Mouse (Mus musculus) monocyte, adult 59 days (primary cell): ENCODE results near the gene Rbm4. TPM values are rescaled to one million over a fixed set of nuclear protein-coding genes. Genes with fewer than 3 reads are reported as not detected.

Experiments used
- total RNA-seq, 2 experiments: library from RNA; stranded (reverse); gene quantifications; one replicate each; pipeline ENCODE4 v1.2.4; 2023

The Rbm4 gene
- 10 to 100 TPM; 53.6 to 54.3 TPM for total RNA-seq

DNA sequence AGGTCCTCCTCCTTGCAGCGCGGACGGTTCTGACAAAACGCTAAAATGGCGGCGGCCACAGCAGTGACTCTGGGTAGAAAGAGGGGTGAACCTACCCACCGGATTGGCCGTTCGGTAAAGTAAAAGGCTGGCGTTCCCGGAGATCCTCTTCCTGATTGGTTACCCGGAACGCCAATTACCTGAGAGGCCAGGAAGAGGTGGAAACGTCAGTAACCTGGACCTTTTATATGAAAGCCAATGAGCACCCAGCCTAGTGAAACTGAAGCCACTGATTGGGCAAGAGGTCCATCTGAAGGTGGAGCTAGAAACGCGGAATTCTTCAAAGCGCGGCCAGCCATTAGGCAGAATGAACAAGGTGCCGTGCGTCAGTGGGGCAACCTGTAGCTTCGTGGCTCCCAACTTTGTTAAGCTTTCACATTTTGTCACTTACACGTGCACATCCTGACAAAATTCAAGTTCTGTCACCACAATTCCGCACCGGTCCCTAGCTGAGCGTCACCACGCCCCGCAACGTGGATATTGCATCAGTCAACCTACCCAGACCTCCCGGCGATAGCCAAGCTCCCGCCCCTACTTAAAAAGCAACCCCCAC lies at the start of gene Rbm4:
Gene Rbm4, minus strand, starts transcription at position 71 of the 592 bp plus-strand sequence.

DNA sequence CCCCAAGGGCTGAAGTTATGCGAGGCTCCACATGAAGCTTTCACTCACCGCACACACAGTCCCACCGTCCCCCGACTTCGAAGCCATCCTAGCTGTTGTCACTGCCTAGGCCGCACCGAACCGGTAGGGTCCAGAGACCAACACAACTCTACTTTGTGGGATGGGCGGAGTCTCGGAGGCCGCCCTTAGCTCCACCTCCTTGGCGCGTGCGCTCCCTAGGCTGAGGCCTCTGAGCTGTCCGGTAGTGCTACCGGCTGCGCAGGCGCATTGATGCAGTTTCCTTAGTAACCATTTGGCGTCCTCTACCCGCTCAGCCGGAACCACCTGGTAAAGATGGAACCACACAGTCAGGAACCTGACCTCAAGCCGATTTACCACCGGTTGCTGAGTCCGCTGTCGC lies 45.4 kb upstream of the Rbm4 start, which contains the start of the genes Ccs and Ccdc87:
Gene Ccs, minus strand, starts transcription at position 184 of the 400 bp plus-strand sequence.
Gene Ccdc87, plus strand, starts transcription at position 218 of the 400 bp plus-strand sequence.

DNA sequence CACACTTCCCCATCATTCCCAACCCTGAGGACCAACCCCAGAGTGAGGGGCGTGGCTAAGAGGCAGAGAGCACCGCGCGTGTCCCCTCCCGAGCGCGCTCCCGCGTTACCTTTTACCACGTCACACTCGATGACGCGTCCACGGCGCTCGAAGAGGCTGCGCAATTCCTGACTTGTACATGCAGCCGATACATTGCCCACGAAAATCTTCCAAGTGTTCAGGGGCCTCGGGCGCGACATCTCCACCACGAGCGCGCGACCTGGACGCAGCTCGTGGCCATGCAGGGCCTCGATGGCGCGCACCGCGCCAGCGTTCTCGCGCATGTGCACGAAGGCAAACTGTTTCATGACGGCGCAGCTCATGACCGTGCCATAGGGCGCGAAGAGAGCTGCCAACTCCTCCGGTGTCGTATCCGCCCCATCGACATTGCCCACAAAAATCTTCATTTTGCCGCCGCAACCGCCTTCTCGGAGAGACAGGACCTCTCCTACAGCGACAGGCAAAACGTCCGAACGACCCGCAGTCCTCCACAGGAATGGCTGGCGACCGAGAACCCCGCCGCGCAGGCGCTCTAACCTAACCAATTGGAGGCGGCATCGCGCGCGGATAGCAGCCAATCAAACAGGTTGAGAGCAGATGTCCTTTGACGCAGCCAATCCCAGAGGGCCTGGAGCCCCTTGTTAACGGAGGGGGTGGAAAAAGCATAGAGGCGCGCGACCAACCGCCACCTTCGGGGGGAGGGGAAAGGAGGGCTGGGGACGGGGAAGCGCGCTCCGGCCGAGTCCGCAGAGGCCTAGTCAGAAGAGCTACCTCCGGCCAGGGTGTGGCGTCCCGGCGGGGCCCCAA lies 17.6 kb upstream of the Rbm4 start, which contains the start of the genes Gm21992 and Rbm14:
Gene Gm21992, minus strand, starts transcription at position 550 of the 846 bp plus-strand sequence.
Gene Rbm14, minus strand, starts transcription at position 572 of the 846 bp plus-strand sequence.

DNA sequence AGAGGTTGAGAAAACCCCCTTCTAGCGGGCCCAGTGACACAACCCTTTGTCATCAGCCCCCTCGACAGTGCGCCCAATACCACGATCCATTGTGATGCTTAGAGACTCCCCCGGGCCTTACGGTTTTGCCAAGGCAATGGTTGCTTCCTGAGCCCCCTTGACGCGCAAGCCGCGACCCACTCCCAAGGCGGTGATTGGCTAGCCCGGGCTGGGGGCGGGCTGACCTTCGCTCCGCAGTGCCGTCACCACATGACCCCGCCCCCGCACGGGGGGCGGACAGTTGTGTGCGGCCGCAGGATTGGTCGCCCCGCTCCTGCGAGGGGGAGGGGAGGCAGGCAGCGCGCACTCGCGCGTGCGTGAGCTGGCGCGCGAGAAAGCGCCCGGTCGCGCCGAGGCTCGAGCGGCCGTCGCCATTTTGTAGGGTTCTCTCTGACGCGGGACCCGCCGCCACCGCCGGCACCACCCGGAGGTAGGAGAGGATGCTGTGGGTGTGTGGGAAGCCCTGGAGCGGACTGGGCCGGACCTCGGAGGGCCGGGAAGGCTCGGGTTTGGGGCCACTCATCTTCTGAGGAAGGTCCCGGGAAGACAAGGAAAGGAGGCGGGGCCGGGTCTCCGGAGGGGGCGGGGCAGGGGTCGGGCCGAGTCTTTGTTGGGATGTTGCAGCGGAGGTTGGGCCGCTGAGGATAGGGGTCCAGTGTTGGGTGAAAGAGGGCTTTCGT lies 37.3 kb downstream of the Rbm4 start, which contains the start of gene Rbm4b:
Gene Rbm4b, plus strand, starts transcription at position 305 of the 719 bp plus-strand sequence.

Other genes with a start within 250 kb of the Rbm4 start
- gene Lrfn4, start 178.2 kb downstream of the Rbm4 start, total RNA-seq: under 1 TPM in 1 of 2 experiments, not detected in 1; 0.36 TPM
- gene Rce1, start 168.3 kb downstream of the Rbm4 start, total RNA-seq: 10 to 100 TPM; 24.0 to 28.5 TPM
- not detected for gene Gm960, start 95.2 kb downstream of the Rbm4 start, total RNA-seq
- under 1 TPM; 0.05 to 0.55 TPM for gene Sptbn2, start 82.7 kb downstream of the Rbm4 start, total RNA-seq
- 10 to 100 TPM in 1 of 2 experiments, 1 to 10 TPM in 1; 9.8 to 10.5 TPM for gene Rbm4b, start 37.4 kb downstream of the Rbm4 start, total RNA-seq
- 10 to 100 TPM; 18.5 to 37.7 TPM for gene Gm21992, start 17.7 kb upstream of the Rbm4 start, total RNA-seq
- gene Rbm14, start 17.7 kb upstream of the Rbm4 start, total RNA-seq: 10 to 100 TPM; 43.4 to 61.4 TPM
- gene Ccs, start 45.4 kb upstream of the Rbm4 start, total RNA-seq: 10 to 100 TPM; 30.3 to 37.9 TPM
- gene Ccdc87, start 45.5 kb upstream of the Rbm4 start, total RNA-seq: not detected
- gene Ctsf, start 61.2 kb upstream of the Rbm4 start, total RNA-seq: 10 to 100 TPM; 15.4 to 24.4 TPM
- gene Actn3, start 84.0 kb upstream of the Rbm4 start, total RNA-seq: not detected
- 1 to 10 TPM; 6.1 to 6.4 TPM for gene Zdhhc24, start 84.8 kb upstream of the Rbm4 start, total RNA-seq
- gene Bbs1, start 112.7 kb upstream of the Rbm4 start, total RNA-seq: 1 to 10 TPM in 1 of 2 experiments, under 1 TPM in 1; 0.52 to 1.1 TPM
- 10 to 100 TPM; 65.0 to 67.8 TPM for gene Dpp3, start 134.4 kb upstream of the Rbm4 start, total RNA-seq
- gene Peli3, start 149.2 kb upstream of the Rbm4 start, total RNA-seq: 1 to 10 TPM; 1.3 to 1.9 TPM
- 10 to 100 TPM; 17.5 to 20.4 TPM for gene Mrpl11, start 168.2 kb upstream of the Rbm4 start, total RNA-seq
- not detected for gene Npas4, start 196.4 kb upstream of the Rbm4 start, total RNA-seq
- gene Slc29a2, start 230.0 kb upstream of the Rbm4 start, total RNA-seq: 1 to 10 TPM; 3.9 to 6.4 TPM
- gene B4gat1, start 244.9 kb upstream of the Rbm4 start, total RNA-seq: 10 to 100 TPM in 1 of 2 experiments, 1 to 10 TPM in 1; 9.0 to 12.8 TPM
- 1 to 10 TPM in 1 of 2 experiments, under 1 TPM in 1; 0.46 to 2.7 TPM for gene AC124502.3, start 245.0 kb upstream of the Rbm4 start, total RNA-seq
- gene Brms1, start 247.5 kb upstream of the Rbm4 start, total RNA-seq: 10 to 100 TPM; 55.4 to 63.3 TPM